Mouse (Mus musculus): ENCODE data around the gene Rbm11. TPM values are rescaled to one million over a fixed set of nuclear protein-coding genes. Genes with fewer than 3 reads are reported as not detected.
A peak's percentile ranks its signal among the peaks of the same experiment; 100 is the strongest.

Rbm11 gene
- total and polyA plus RNA-seq, 3 experiments: 0.15 TPM; not detected in 2

DNA sequence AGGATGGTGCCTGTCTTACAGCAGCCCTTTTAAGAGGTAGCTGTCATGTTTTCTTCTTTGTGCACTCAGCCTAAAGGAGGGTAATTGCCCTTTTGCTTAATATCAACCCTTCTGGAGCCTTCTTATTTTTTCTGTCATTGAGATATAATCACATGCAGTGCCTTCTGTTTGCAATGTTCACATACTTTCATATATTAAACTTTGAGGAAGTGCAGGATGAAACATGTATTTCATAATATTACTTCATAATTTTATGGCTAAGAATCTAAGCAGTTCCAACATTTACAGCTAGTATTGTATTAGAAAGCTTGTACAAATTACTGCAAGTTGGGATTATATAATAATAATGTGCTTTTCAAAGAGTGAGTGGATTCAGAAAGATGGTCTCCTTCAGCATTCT is 19.9 kb downstream of the Rbm11 start:
- Histone ChIP-seq H3K4me1 (ENCODE audit: control insufficient read depth in 1 of 2, insufficient read depth in 2 of 2, low read length in 2 of 2) (no peaks in the 10 kb centered on the region), H3K27ac (ENCODE audit: control insufficient read depth, low read depth, low read length) (no peak overlapping the region), H3K9ac (ENCODE audit: control insufficient read depth, low read depth, low read length, poor library complexity, severe bottlenecking) (no peak overlapping the region), H3K36me3 (ENCODE audit: control insufficient read depth in 1 of 2, insufficient read depth in 2 of 2, low read length in 2 of 2) (no peaks in the 10 kb centered on the region), H3K4me3 (ENCODE audit: control insufficient read depth in 1 of 2, insufficient read depth in 1 of 2, low read depth in 2 of 2, low read length in 2 of 2) (no peak overlapping the region), H3K79me2 (ENCODE audit: control insufficient read depth, insufficient read depth, low read length, poor library complexity) (no peaks in the 10 kb centered on the region), H3K9me3 (replicated peaks; ENCODE audit: insufficient read depth, low read length) (no peaks in the 10 kb centered on the region), H3K27me3 (ENCODE audit: control insufficient read depth in 1 of 2, insufficient read depth in 2 of 2, low read length in 2 of 2) (no peaks in the 10 kb centered on the region; a peak in 1 of 4 replicates)
- TF ChIP-seq POLR2AphosphoS2 (IDR thresholded peaks at IDR 0.05; ENCODE audit: low read length) (no peak), ZMIZ1 (IDR thresholded peaks at IDR 0.05; ENCODE audit: low read depth, low read length) (no peak), MYC (IDR thresholded peaks at IDR 0.05; ENCODE audit: low read depth, low read length) (no peak), RAD21 (IDR thresholded peaks at IDR 0.05; ENCODE audit: low read depth, low read length) (no peak), POLR2AphosphoS5 (IDR thresholded peaks at IDR 0.05; ENCODE audit: borderline replicate concordance, low read depth, low read length) (no peak), CTCF (IDR thresholded peaks at IDR 0.05 in 2 of 3, conservative IDR thresholded peaks at IDR 0.05 in 1 of 3; ENCODE audit: control insufficient read depth in 1 of 3, insufficient read depth in 1 of 3, low read depth in 2 of 3, low read length in 3 of 3, poor library complexity in 1 of 3, severe bottlenecking in 1 of 3) (no peak), MEF2A (IDR thresholded peaks at IDR 0.05; ENCODE audit: extremely low read depth, insufficient replicate concordance, low read depth, low read length, poor library complexity, severe bottlenecking) (no peak), JUND (IDR thresholded peaks at IDR 0.05; ENCODE audit: low read depth, low read length) (no peak), ZKSCAN1 (IDR thresholded peaks at IDR 0.05; ENCODE audit: low read depth, low read length) (no peak), GATA1 (IDR thresholded peaks at IDR 0.05; ENCODE audit: low read depth, low read length) (no peak), MXI1 (IDR thresholded peaks at IDR 0.05; ENCODE audit: low read depth, low read length) (no peak), ETS1 (IDR thresholded peaks at IDR 0.05; ENCODE audit: low read depth, low read length) (no peak), ELF1 (IDR thresholded peaks at IDR 0.05; ENCODE audit: low read depth, low read length) (no peak), POLR2A (IDR thresholded peaks at IDR 0.05; ENCODE audit: control insufficient read depth in 1 of 2, insufficient read depth in 1 of 2, low read depth in 1 of 2, low read length in 2 of 2, poor library complexity in 1 of 2) (no peak), BHLHE40 (IDR thresholded peaks at IDR 0.05; ENCODE audit: borderline replicate concordance, low read depth, low read length) (no peak), NRF1 (IDR thresholded peaks at IDR 0.05; ENCODE audit: insufficient read depth, low read depth, low read length, poor library complexity, severe bottlenecking) (no peak), TBP (IDR thresholded peaks at IDR 0.05; ENCODE audit: low read depth, low read length) (no peak), CHD1 (IDR thresholded peaks at IDR 0.05; ENCODE audit: low read depth, low read length) (no peak), HCFC1 (IDR thresholded peaks at IDR 0.05; ENCODE audit: low read depth, low read length) (no peak)
- DNase-seq (ENCODE audit: low read depth, low spot score): no peak

DNA sequence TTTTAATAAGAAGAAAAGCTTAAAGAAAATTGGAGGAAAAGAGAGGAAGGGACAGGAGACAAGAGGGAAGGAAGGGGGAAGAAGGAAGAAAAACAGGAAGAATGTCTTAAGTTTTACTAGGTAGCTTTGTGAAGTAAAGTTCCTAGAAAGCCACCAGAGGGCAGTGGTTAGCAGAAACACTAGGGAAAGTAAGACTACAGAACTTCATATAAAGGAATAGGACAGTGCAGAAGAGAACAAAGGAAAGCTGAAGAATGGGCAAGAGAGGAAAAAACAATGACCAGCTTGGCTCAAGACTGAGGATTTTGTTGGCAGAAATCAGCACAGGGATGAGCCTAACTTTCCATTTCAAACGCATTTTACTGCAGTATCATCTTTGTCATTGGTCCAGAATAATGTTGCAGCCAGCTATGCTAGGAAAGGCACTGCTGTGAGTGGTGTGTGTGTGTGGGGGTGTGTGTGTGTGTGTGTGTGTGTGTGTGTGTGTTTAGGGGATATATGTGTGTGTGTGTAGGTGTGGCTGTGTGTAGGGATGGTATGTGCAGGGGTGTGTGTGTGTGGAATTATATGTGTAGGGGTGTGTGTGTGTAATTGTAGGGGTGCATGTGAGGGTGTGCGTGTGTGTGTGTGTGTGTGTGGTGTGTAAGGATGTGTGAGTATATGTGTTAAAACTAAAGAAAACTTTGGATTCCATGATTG is 25.2 kb downstream of the Rbm11 start:
- no peaks in the 10 kb centered on the region for H3K9me3 ChIP-seq (replicated peaks; ENCODE audit: insufficient read depth, low read length)
- no peaks in the 10 kb centered on the region for H3K36me3 ChIP-seq (ENCODE audit: control insufficient read depth in 1 of 2, insufficient read depth in 2 of 2, low read length in 2 of 2)
- H3K27ac ChIP-seq (ENCODE audit: control insufficient read depth, low read depth, low read length): no peak overlapping the region
- TF ChIP-seq CTCF (IDR thresholded peaks at IDR 0.05 in 2 of 3, conservative IDR thresholded peaks at IDR 0.05 in 1 of 3; ENCODE audit: control insufficient read depth in 1 of 3, insufficient read depth in 1 of 3, low read depth in 2 of 3, low read length in 3 of 3, poor library complexity in 1 of 3, severe bottlenecking in 1 of 3) (peak in 2 of 3 experiments; percentile 55 to 71; a peak in 4 of 6 replicates), ZC3H11A (IDR thresholded peaks at IDR 0.05; ENCODE audit: low read depth, low read length) (peak; percentile 43; the same call in 1 of the 2 replicates), RAD21 (IDR thresholded peaks at IDR 0.05; ENCODE audit: low read depth, low read length) (peak; percentile 56), SMC3 (IDR thresholded peaks at IDR 0.05; ENCODE audit: low read depth, low read length) (peak; percentile 79), CHD1 (IDR thresholded peaks at IDR 0.05; ENCODE audit: low read depth, low read length) (no peak)
- H3K4me1 ChIP-seq (ENCODE audit: control insufficient read depth in 1 of 2, insufficient read depth in 2 of 2, low read length in 2 of 2): no peaks in the 10 kb centered on the region
- no peaks in the 10 kb centered on the region; a peak in 1 of 4 replicates for H3K27me3 ChIP-seq (ENCODE audit: control insufficient read depth in 1 of 2, insufficient read depth in 2 of 2, low read length in 2 of 2)
- no peak overlapping the region for H3K4me3 ChIP-seq (ENCODE audit: control insufficient read depth in 1 of 2, insufficient read depth in 1 of 2, low read depth in 2 of 2, low read length in 2 of 2)
- H3K79me2 ChIP-seq (ENCODE audit: control insufficient read depth, insufficient read depth, low read length, poor library complexity): no peaks in the 10 kb centered on the region
- H3K9ac ChIP-seq (ENCODE audit: control insufficient read depth, low read depth, low read length, poor library complexity, severe bottlenecking): no peak overlapping the region
- DNase-seq (ENCODE audit: low read depth, low spot score): peak; percentile 78
